Mouse (Mus musculus) hindbrain, postnatal 0 days (tissue): ENCODE measurements at regions not wholly inside any gene's neighbourhood (a gene's known extent, or its start where the extent isn't known, plus 50 kb on each side); places are given as distances from the start of the nearest gene placed in this dataset.

ENCODE experiments used
- ATAC-seq: fragments of 200-750 bp; cut with Nextera tagmentation; 2 replicates; pipeline ENCODE4 v1.8.0; 2017; ENCODE audit warnings: mild to moderate bottlenecking, moderate TSS enrichment, moderate library complexity
- DNase-seq: peaks from one replicate; pipeline ENCODE4 v3.0.0-alpha.2; 2015; ENCODE audit warnings: low spot score
- H3K27ac ChIP-seq: fragments of 300-500 bp; sonication (generic); 2 replicates; pipeline ENCODE4 v1.5.1; 2014; ENCODE audit warnings: mild to moderate bottlenecking
- H3K27me3 ChIP-seq: fragments of 300-500 bp; sonication (generic); 2 replicates; pipeline ENCODE4 v1.6.1; 2014; ENCODE audit warnings: low read length, mixed read lengths; ENCODE audit not compliant: insufficient read depth
- H3K36me3 ChIP-seq: fragments of 300-500 bp; sonication (generic); 2 replicates; pipeline ENCODE4 v1.6.1; 2014; ENCODE audit warnings: low read length, mixed read lengths; ENCODE audit not compliant: insufficient read depth
- H3K4me1 ChIP-seq: fragments of 300-500 bp; sonication (generic); 2 replicates; pipeline ENCODE4 v1.6.1; 2014; ENCODE audit warnings: antibody characterized with exemption, low read length, mixed read lengths; ENCODE audit not compliant: insufficient read depth
- H3K4me2 ChIP-seq: fragments of 300-500 bp; sonication (generic); 2 replicates; pipeline ENCODE4 v1.6.1; 2014; ENCODE audit warnings: low read depth, mild to moderate bottlenecking, low read length, moderate library complexity, mixed read lengths
- H3K4me3 ChIP-seq: fragments of 300-500 bp; sonication (generic); 2 replicates; pipeline ENCODE4 v1.5.1; 2014; ENCODE audit warnings: low read length
- H3K9ac ChIP-seq: fragments of 300-500 bp; sonication (generic); replicated peaks from 2 replicates; pipeline ENCODE4 v1.6.1; 2014; ENCODE audit warnings: mild to moderate bottlenecking, low read length, moderate library complexity, mixed read lengths
- H3K9me3 ChIP-seq: fragments of 300-500 bp; sonication (generic); 2 replicates; pipeline ENCODE4 v1.6.1; 2016; ENCODE audit warnings: low read length, mixed read lengths
- CTCF ChIP-seq: IDR thresholded peaks from 2 replicates; pipeline ENCODE4 v1.5.1; 2016; ENCODE audit warnings: antibody characterized with exemption, control low read depth, low read depth
- WGBS: fragments of 180-500 bp; shearing (Covaris S2); extraction: QIAGEN DNeasy Blood & Tissue Kit; methylation state at CpG from one replicate; pipeline ENCODE4 v1.1.7; 2014; 5-methylcytosine and 5-hydroxymethylcytosine counted together

DNA sequence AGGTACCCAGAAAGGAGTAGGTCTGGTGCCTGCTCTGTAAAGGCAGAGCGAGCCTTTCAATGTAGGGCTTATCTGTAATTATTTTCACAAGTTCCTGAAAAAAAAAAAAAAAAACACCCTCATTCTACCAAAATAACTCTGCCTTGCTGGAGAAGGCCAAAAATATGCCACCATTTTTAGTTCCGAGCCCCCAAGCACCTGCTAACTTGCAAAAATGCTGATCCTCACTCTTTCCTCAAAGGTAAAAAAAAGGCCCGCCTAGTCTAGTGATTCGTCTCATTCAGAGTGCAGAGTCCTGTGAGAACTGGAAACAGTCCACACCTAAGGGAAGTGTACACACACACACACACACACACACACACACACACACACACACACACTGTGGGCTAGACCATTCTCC lies 143.7 kb upstream of the Dyrk2 start:
- Histone ChIP-seq H3K4me2 (no peak overlapping the region), H3K9me3 (no peaks in the 10 kb centered on the region), H3K27me3 (no peaks in the 10 kb centered on the region), H3K27ac (no peak overlapping the region), H3K9ac (no peak overlapping the region), H3K36me3 (no peaks in the 10 kb centered on the region), H3K4me1 (no peaks in the 10 kb centered on the region; the same call in 1 of the 2 replicates), H3K4me3 (no peak overlapping the region)
- no peak for DNase-seq
- WGBS: 73% methylated on average over 4 of the region's 4 CpGs
- no peak for TF ChIP-seq CTCF
- no peak for ATAC-seq

GRCm38 (mm10) chr10:119011511-119011910 lies 141.5 kb upstream of the Dyrk2 start:
- no peaks in the 10 kb centered on the region for H3K27me3 ChIP-seq
- no peak for TF ChIP-seq CTCF
- no peaks in the 10 kb centered on the region; the same call in 1 of the 2 replicates for H3K4me1 ChIP-seq
- 77% methylated on average over 6 of the region's 6 CpGs for WGBS
- no peak overlapping the region for H3K4me3 ChIP-seq
- H3K9ac ChIP-seq: no peak overlapping the region
- H3K36me3 ChIP-seq: no peaks in the 10 kb centered on the region
- H3K4me2 ChIP-seq: no peak overlapping the region
- no peaks in the 10 kb centered on the region for H3K9me3 ChIP-seq
- no peak for ATAC-seq
- no peak for DNase-seq
- H3K27ac ChIP-seq: no peak overlapping the region

- no peak overlapping the region for H3K4me3 ChIP-seq
- DNase-seq: no peak
- H3K27me3 ChIP-seq: no peaks in the 10 kb centered on the region
- no peak for TF ChIP-seq CTCF
- no peak for ATAC-seq
- H3K9ac ChIP-seq: no peak overlapping the region
- H3K36me3 ChIP-seq: no peaks in the 10 kb centered on the region
- H3K9me3 ChIP-seq: no peaks in the 10 kb centered on the region
- no peak overlapping the region for H3K4me2 ChIP-seq
- H3K4me1 ChIP-seq: no peaks in the 10 kb centered on the region; the same call in 1 of the 2 replicates
- no peak overlapping the region for H3K27ac ChIP-seq
- WGBS: 45% methylated on average over 7 of the region's 7 CpGs
These were observed 140.9 kb upstream of the Dyrk2 start for GRCm38 (mm10) chr10:119010884-119011283.

DNA sequence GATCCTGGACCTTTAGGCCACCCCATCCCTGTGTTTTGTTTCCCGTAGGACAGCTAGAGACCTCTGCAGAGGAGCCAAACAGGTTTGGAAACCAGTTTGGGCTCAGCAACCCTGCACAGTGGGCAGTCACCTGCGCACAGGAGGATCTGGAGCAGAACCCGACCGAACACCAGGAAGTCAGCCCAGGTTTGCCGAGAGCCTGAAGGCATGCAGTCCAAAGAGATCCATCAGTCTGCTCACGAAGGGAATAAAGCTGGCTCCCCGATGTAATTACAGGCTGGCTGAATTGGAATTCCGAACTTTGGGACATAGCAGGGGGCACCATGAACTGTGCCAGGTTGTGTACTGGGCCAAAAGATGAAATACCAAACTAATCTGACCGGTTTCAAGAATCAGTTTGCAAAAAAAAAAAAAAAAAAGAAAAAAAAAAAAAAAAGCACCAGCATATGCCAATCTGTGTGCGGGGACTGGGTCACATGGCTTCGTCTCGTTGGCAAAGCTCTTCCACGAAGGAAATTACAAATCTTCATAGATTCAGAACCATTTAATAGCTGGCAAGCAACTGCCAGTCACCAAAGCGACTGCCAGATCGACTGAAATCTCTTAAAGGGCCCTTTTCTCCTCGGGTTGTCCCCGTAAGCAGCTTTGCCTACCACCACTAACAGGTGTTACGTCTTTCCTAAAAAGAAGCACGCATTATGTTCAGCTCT lies 137.0 kb upstream of the Dyrk2 start:
- ATAC-seq: no peak
- no peak overlapping the region for H3K4me3 ChIP-seq
- no peak overlapping the region for H3K4me2 ChIP-seq

DNA sequence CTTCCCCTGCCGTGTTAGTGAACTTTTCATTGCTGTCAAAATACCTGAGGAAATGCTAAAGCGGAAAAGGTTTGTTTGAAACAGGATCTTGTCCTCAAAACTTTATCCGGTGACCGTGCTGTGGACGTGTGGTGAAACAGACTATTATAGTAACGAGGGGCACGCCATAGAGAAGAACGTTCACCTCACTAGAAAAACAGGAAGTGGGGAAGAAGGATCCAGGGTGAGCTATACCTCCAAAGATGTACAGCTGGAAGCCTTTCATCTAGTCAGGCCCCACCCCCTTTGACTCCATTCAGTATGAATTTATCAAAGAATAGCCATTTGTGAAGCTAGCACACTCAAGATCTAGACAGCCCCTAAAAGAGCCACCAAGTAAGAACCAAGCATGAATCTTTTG lies 135.5 kb upstream of the Dyrk2 start:
- no peak for TF ChIP-seq CTCF
- WGBS: 93% methylated on average over 8 of the region's 8 CpGs
- Histone ChIP-seq H3K4me3 (no peak overlapping the region), H3K9me3 (no peaks in the 10 kb centered on the region), H3K4me1 (no peaks in the 10 kb centered on the region), H3K9ac (no peak overlapping the region), H3K4me2 (no peak overlapping the region), H3K27me3 (no peaks in the 10 kb centered on the region), H3K27ac (no peak overlapping the region), H3K36me3 (no peaks in the 10 kb centered on the region)
- DNase-seq (no peak), ATAC-seq (no peak)

More for the DNA sequence above, 137.0 kb upstream of the Dyrk2 start:
- TF ChIP-seq CTCF: no peak
- DNase-seq: no peak
- H3K4me1 ChIP-seq: no peaks in the 10 kb centered on the region
- no peaks in the 10 kb centered on the region for H3K27me3 ChIP-seq
- WGBS: 76% methylated on average over 19 of the region's 19 CpGs
- no peaks in the 10 kb centered on the region for H3K9me3 ChIP-seq
- no peak overlapping the region for H3K27ac ChIP-seq
- H3K36me3 ChIP-seq: no peaks in the 10 kb centered on the region
- H3K9ac ChIP-seq: no peak overlapping the region

DNA sequence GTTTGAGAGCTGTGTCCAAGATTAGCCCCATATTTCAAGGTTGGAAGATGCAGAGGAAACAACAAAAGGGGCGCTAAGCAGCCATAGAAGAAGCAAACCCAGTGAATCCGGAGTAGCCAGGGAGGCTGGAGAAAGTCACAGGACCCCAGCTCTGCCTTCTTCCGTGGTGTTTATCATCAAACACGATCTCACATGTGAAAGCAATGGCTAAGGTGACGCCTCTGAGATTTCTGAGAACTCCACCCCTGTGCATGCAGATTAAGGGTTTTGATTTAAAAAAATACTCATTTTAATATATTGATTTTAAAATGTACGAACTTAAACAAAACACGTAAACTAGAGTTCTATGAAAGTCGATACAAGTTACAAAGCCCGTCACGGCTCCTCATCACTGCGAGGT lies 134.4 kb upstream of the Dyrk2 start:
- H3K4me3 ChIP-seq: no peak overlapping the region
- no peak for TF ChIP-seq CTCF
- H3K36me3 ChIP-seq: no peaks in the 10 kb centered on the region
- 91% methylated on average over 11 of the region's 11 CpGs for WGBS
- no peak overlapping the region for H3K9ac ChIP-seq
- H3K4me1 ChIP-seq: no peaks in the 10 kb centered on the region
- no peaks in the 10 kb centered on the region for H3K27me3 ChIP-seq
- H3K9me3 ChIP-seq: no peaks in the 10 kb centered on the region
- H3K4me2 ChIP-seq: no peak overlapping the region
- no peak overlapping the region for H3K27ac ChIP-seq
- ATAC-seq (no peak), DNase-seq (no peak)

DNA sequence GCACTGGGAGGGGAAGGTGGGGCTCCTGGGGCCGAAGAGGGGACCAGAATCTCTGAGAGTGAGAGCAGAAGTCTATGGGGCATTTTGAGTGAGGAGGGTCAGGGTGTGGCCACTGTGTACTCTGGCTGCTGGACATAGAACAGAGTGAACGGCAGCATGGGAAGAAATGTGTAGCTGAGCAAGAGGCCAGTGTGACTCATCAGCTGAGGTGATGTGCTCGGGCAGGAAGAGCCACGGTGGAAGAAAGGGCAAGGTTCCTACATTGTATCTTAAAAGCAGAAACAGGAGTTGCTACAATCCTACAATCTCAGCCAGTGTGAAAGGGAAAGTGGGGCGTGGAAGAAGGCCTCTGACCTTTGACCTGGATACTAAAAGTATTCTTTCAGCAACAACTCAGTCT lies 133.8 kb upstream of the Dyrk2 start:
- Histone ChIP-seq H3K9ac (no peak overlapping the region), H3K36me3 (no peaks in the 10 kb centered on the region), H3K4me3 (no peak overlapping the region), H3K4me2 (no peak overlapping the region), H3K4me1 (no peaks in the 10 kb centered on the region), H3K27me3 (no peaks in the 10 kb centered on the region), H3K9me3 (no peaks in the 10 kb centered on the region), H3K27ac (no peak overlapping the region)
- ATAC-seq (no peak), DNase-seq (no peak)
- 63% methylated on average over 5 of the region's 5 CpGs for WGBS
- TF ChIP-seq CTCF: no peak
